Mouse (Mus musculus) Patski (cell line): Measurements from ENCODE around the gene Tmem132b. TPM values are rescaled to one million over a fixed set of nuclear protein-coding genes. Genes with fewer than 3 reads are reported as not detected.

Experiments
- ATAC-seq: fragments of 100-300 bp; one replicate; pipeline ENCODE4 v1.8.0; 2021
- CTCF ChIA-PET: fragments of 350-600 bp; sonication (Branson Sonifier 250); formaldehyde crosslinking; loops from one replicate; lab custom pipeline; 2022; ENCODE audit warnings: inconsistent platforms; lab: Charles Lee
- POLR2A ChIA-PET: fragments of 350-600 bp; sonication (Branson Sonifier 250); formaldehyde crosslinking; loops from one replicate; lab custom pipeline; 2022; ENCODE audit warnings: antibody characterized with exemption, inconsistent platforms; lab: Charles Lee
- DNase-seq: peaks from one replicate; pipeline ENCODE4 v3.0.0-alpha.2; 2011; ENCODE audit warnings: low read depth, low spot score
- H3K27me3 ChIP-seq: fragments of 371-371 bp; one replicate; pipeline ENCODE4 v1.5.1; 2021
- CTCF ChIP-seq: fragments of 100-300 bp; IDR thresholded peaks from one replicate; pipeline ENCODE4 v1.5.1; 2021
- in situ Hi-C: fragments of 300-500 bp; cut with MboI; formaldehyde crosslinking; loops from 3 replicates; pipeline ENCODE4 v1.11.1; 2018; ENCODE audit warnings: low pct_unique_long_range_greater_than_20kb, mixed read lengths
- polyA plus RNA-seq: library from polyadenylated mRNA; unstranded; gene quantifications from one replicate; pipeline ENCODE4 v1.2.3, GENCODE M21; 2021

Gene Tmem132b
- polyA plus RNA-seq, 1 experiment from 2014 or later, result not detected

- ATAC-seq (no peak), DNase-seq (no peak)
- ChIA-PET POLR2A (no interaction called here), CTCF (no interaction called here)
- no peak for TF ChIP-seq CTCF
- peaks cover 5% of the 10 kb centered on the region for H3K27me3 ChIP-seq
- in situ Hi-C loops, result no loop called here
Measured at GRCm38 (mm10) chr5:125609968-125610367, 78.4 kb downstream of the Tmem132b start.

GRCm38 (mm10) chr5:125612460-125612859 lies 80.9 kb downstream of the Tmem132b start:
- in situ Hi-C loops, result no loop called here
- no peak for DNase-seq
- CTCF ChIA-PET, result no interaction called here
- ATAC-seq, result no peak
- peaks cover 1% of the 10 kb centered on the region for H3K27me3 ChIP-seq
- TF ChIP-seq CTCF, result no peak
- POLR2A ChIA-PET, result no interaction called here

- CTCF ChIA-PET, result no interaction called here
- POLR2A ChIA-PET, result no interaction called here
- in situ Hi-C loops, result no loop called here
- no peaks in the 10 kb centered on the region for H3K27me3 ChIP-seq
- ATAC-seq (no peak), DNase-seq (no peak)
- TF ChIP-seq CTCF, result no peak
Measured at GRCm38 (mm10) chr5:125613136-125613535, 81.6 kb downstream of the Tmem132b start.

- TF ChIP-seq CTCF, result no peak
- ChIA-PET POLR2A (no interaction called here), CTCF (no interaction called here)
- ATAC-seq, result no peak
- no peak for DNase-seq
- H3K27me3 ChIP-seq, result no peaks in the 10 kb centered on the region
- in situ Hi-C loops, result no loop called here
Measured at GRCm38 (mm10) chr5:125614348-125614747, 82.8 kb downstream of the Tmem132b start.

- POLR2A ChIA-PET, result no interaction called here
Measured at GRCm38 (mm10) chr5:125617050-125617449, 85.5 kb downstream of the Tmem132b start.

GRCm38 (mm10) chr5:125627816-125628348 lies 96.3 kb downstream of the Tmem132b start:
- no peak for ATAC-seq
- H3K27me3 ChIP-seq, result peaks cover 12% of the 10 kb centered on the region
- CTCF ChIA-PET, result no interaction called here
- DNase-seq, result no peak
- in situ Hi-C loops, result no loop called here
- POLR2A ChIA-PET, result no interaction called here
- no peak for TF ChIP-seq CTCF

More at GRCm38 (mm10) chr5:125617050-125617449, 85.5 kb downstream of the Tmem132b start:
- no peak for ATAC-seq
- DNase-seq, result no peak
- H3K27me3 ChIP-seq, result no peaks in the 10 kb centered on the region
- in situ Hi-C loops, result no loop called here
- CTCF ChIA-PET, result interaction anchor here (1.2 kb wide), 1 partner anchor 11 kb away, joined by 4 read pairs; no protein-coding TSS in a partner anchor
- TF ChIP-seq CTCF, result no peak

- H3K27me3 ChIP-seq, result peaks cover 3% of the 10 kb centered on the region
- no peak for ATAC-seq
- CTCF ChIA-PET, result interaction anchor here (1.1 kb wide), 1 partner anchor 12 kb away, joined by 4 read pairs; no protein-coding TSS in a partner anchor
- TF ChIP-seq CTCF, result no peak
- in situ Hi-C loops, result no loop called here
- DNase-seq, result no peak
- POLR2A ChIA-PET, result no interaction called here
Measured at GRCm38 (mm10) chr5:125634666-125635065, 103.1 kb downstream of the Tmem132b start.

- CTCF ChIA-PET, result no interaction called here
- in situ Hi-C loops, result no loop called here
- POLR2A ChIA-PET, result no interaction called here
- TF ChIP-seq CTCF, result no peak
- no peaks in the 10 kb centered on the region for H3K27me3 ChIP-seq
- ATAC-seq, result no peak
- DNase-seq, result no peak
Measured at GRCm38 (mm10) chr5:125640966-125641365, 109.4 kb downstream of the Tmem132b start.

- ChIA-PET CTCF (no interaction called here), POLR2A (no interaction called here)
- H3K27me3 ChIP-seq, result no peaks in the 10 kb centered on the region
- in situ Hi-C loops, result no loop called here
- ATAC-seq, result no peak
- no peak for DNase-seq
- TF ChIP-seq CTCF, result no peak
Measured at GRCm38 (mm10) chr5:125641531-125642147, 110.1 kb downstream of the Tmem132b start.

GRCm38 (mm10) chr5:125648236-125648635 lies 116.7 kb downstream of the Tmem132b start:
- no peaks in the 10 kb centered on the region for H3K27me3 ChIP-seq
- in situ Hi-C loops, result no loop called here
- DNase-seq (no peak), ATAC-seq (no peak)
- POLR2A ChIA-PET, result no interaction called here
- CTCF ChIA-PET, result no interaction called here
- TF ChIP-seq CTCF, result no peak

GRCm38 (mm10) chr5:125649982-125650381 lies 118.4 kb downstream of the Tmem132b start:
- POLR2A ChIA-PET, result no interaction called here
- in situ Hi-C loops, result no loop called here
- ATAC-seq (no peak), DNase-seq (no peak)
- no peaks in the 10 kb centered on the region for H3K27me3 ChIP-seq
- CTCF ChIA-PET, result no interaction called here
- no peak for TF ChIP-seq CTCF
